Mouse (Mus musculus): Measurements from ENCODE around the gene AI464131.
"Not testable (repeated sequence)": the region's sequence is repeated elsewhere in the genome, so short reads cannot be mapped to it uniquely, and the experiment has no call there.

AI464131 gene

DNA sequence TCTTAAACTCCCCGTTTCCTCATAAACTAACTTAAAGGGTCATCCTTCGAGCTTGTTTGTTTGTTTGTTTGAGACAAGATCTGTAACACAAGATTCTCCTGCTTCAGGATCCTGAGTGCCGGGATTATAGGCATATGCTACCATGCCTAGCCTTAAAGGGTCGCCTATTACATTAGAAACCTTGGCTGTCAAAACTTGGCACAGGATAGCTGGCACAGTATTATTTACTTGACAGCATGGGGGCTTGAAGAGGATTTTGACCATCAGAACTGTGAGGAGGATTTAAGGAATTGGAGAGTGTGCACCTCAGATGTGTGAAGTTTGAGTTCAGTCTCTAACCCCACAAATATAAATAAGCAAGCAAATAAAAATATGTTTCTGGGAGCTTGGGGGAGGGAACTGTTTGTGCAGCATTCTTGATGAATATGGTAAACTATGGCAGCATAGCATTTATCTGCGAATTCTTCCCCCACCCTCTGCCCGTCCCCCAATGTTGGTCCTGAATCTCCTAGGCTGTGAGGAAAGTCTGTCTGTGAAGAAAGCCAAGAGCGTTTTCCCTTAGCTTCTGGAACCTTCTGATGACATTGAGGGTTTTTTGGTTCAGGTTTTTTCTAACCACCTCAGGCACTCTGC, 32.7 kb downstream of the AI464131 start:
- no peak for DNase-seq (ENCODE audit: low read depth, low spot score)

DNA sequence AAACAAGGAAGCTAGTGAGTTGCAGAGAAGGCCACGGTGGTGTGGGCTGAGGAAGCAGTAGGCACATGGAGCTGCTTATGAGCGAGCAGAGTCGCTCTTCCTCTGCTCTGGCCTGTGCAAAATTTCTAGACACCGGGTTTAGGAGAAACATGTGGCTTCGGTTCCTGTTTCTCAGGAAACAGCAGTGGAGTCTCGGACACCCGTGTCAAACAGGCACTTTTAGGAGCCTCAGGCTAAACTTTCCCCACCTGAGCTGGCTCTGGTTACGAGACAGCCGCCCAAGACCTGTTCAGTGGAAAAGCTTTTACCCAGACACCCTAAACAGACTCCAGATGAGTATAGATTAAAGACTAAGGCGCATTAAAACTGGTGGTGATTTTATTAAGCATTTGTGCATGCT, 33.7 kb downstream of the AI464131 start:
- DNase-seq (ENCODE audit: low read depth, low spot score) = no peak

GRCm38 (mm10) chr4:41468396-41469080, 34.3 kb downstream of the AI464131 start:
- DNase-seq (ENCODE audit: low read depth, low spot score) = no peak

GRCm38 (mm10) chr4:41465287-41465665, 37.6 kb downstream of the AI464131 start:
- no peak for DNase-seq (ENCODE audit: low read depth, low spot score)

GRCm38 (mm10) chr4:41464345-41465286, 38.3 kb downstream of the AI464131 start, which contains the start of the genes Kif24 and Nudt2:
Gene Kif24 (minus strand): TSS chr4:41464887.
Gene Nudt2 (plus strand): TSS chr4:41465151.
- DNase-seq (ENCODE audit: low read depth, low spot score) = peak; percentile 99

GRCm38 (mm10) chr4:41463051-41463738, 39.7 kb downstream of the AI464131 start:
- not testable (repeated sequence) for DNase-seq (ENCODE audit: low read depth, low spot score)

DNA sequence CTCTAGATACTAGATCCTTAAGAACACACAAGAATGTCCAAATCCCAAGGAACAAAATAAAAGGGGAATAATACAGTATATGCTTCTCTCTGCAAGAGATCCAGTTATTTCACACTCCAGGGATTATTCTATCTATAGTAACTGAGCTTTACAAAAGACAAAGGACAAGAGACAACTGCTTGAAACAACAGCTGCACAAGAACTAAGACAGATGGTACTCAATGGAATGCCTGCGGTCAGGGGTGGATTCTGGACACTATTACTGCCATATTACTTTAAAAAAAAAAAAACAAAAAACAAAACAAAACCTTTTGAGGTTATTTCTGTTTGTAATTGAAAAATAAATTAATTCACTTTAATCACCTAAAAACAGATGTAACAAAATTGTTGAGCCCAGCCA, 42.2 kb downstream of the AI464131 start:
- no peak for DNase-seq (ENCODE audit: low read depth, low spot score)

- DNase-seq (ENCODE audit: low read depth, low spot score) = no peak
These were observed 55.3 kb downstream of the AI464131 start for GRCm38 (mm10) chr4:41447595-41447994.
